Mouse (Mus musculus): ENCODE measurements around the gene Trpc5.

Trpc5 gene

GRCm38 (mm10) chrX:144335332-144336015 is 352.5 kb downstream of the Trpc5 start:
- no peak for DNase-seq (ENCODE audit: low spot score in 2 of 2)

Data from thymus, postnatal 10 days (tissue).